Mouse (Mus musculus) hindbrain, embryonic 14.5 days (tissue): ENCODE measurements around the gene Prss30. TPM values are rescaled to one million over a fixed set of nuclear protein-coding genes. Genes with fewer than 3 reads are reported as not detected.

Source experiments
- ATAC-seq: fragments of 200-750 bp; cut with Nextera tagmentation; 2 replicates; pipeline ENCODE4 v1.8.0; 2017; ENCODE audit warnings: moderate number of reproducible peaks, mild to moderate bottlenecking, moderate TSS enrichment, moderate library complexity; ENCODE audit not compliant: low FRiP score
- DNase-seq: peaks from one replicate; pipeline ENCODE4 v3.0.0-alpha.2; 2015; ENCODE audit warnings: low spot score
- H3K27ac ChIP-seq: fragments of 300-500 bp; sonication (generic); 2 replicates; pipeline ENCODE4 v1.5.1; 2014; ENCODE audit warnings: mild to moderate bottlenecking, moderate library complexity
- H3K27me3 ChIP-seq: fragments of 300-500 bp; sonication (generic); 2 replicates; pipeline ENCODE4 v1.6.1; 2014; ENCODE audit warnings: mild to moderate bottlenecking, low read length, mixed read lengths; ENCODE audit not compliant: control insufficient read depth, insufficient read depth
- H3K36me3 ChIP-seq: fragments of 300-500 bp; sonication (generic); replicated peaks from 2 replicates; pipeline ENCODE4 v1.6.1; 2014; ENCODE audit not compliant: control insufficient read depth, insufficient read depth
- H3K4me1 ChIP-seq: fragments of 300-500 bp; sonication (generic); replicated peaks from 2 replicates; pipeline ENCODE4 v1.6.1; 2014; ENCODE audit warnings: antibody characterized with exemption, low read length, mixed read lengths; ENCODE audit not compliant: control insufficient read depth, insufficient read depth
- H3K4me2 ChIP-seq: fragments of 300-500 bp; sonication (generic); replicated peaks from 2 replicates; pipeline ENCODE4 v1.6.1; 2014; ENCODE audit warnings: mild to moderate bottlenecking, moderate library complexity
- H3K4me3 ChIP-seq: fragments of 300-500 bp; sonication (generic); replicated peaks from 2 replicates; pipeline ENCODE4 v1.5.1; 2014; ENCODE audit warnings: mild to moderate bottlenecking, low read length
- H3K9ac ChIP-seq: fragments of 300-500 bp; sonication (generic); 2 replicates; pipeline ENCODE4 v1.6.1; 2014
- H3K9me3 ChIP-seq: fragments of 300-500 bp; sonication (generic); 2 replicates; pipeline ENCODE4 v1.6.1; 2016; ENCODE audit warnings: low read length; ENCODE audit not compliant: control insufficient read depth
- WGBS: fragments of 180-500 bp; shearing (Covaris S2); extraction: QIAGEN DNeasy Blood & Tissue Kit; methylation state at CpG from one replicate; pipeline ENCODE4 v1.1.7; 2014; 5-methylcytosine and 5-hydroxymethylcytosine counted together
- polyA plus RNA-seq: library from polyadenylated mRNA; unstranded; fragments of >200 nt; fragmentation: Nextera tagmentation; extraction: Ambion mirVana; gene quantifications from 2 replicates; pipeline ENCODE4 v1.2.1, GENCODE M21; 2014

The Prss30 gene
- polyA plus RNA-seq, 1 experiment from 2014 or later: not detected

GRCm38 (mm10) chr17:24007391-24007790 is 27.0 kb upstream of the Prss30 start:
- no peaks in the 10 kb centered on the region for H3K36me3 ChIP-seq
- no peaks in the 10 kb centered on the region for H3K27me3 ChIP-seq
- 73% methylated on average over 1 of the region's 1 CpGs for WGBS
- DNase-seq: no peak
- no peaks in the 10 kb centered on the region for H3K9me3 ChIP-seq
- no peak overlapping the region for H3K4me2 ChIP-seq
- no peak overlapping the region for H3K9ac ChIP-seq
- H3K4me1 ChIP-seq: no peaks in the 10 kb centered on the region
- H3K4me3 ChIP-seq: no peak overlapping the region
- ATAC-seq: no peak
- no peak overlapping the region for H3K27ac ChIP-seq

- DNase-seq (no peak), ATAC-seq (no peak)
- Histone ChIP-seq H3K27me3 (no peaks in the 10 kb centered on the region), H3K9ac (no peak overlapping the region), H3K9me3 (no peaks in the 10 kb centered on the region), H3K4me1 (no peaks in the 10 kb centered on the region), H3K4me2 (no peak overlapping the region), H3K27ac (no peak overlapping the region), H3K4me3 (no peak overlapping the region), H3K36me3 (no peaks in the 10 kb centered on the region)
- 61% methylated on average over 2 of the region's 2 CpGs for WGBS
Observed at GRCm38 (mm10) chr17:24006930-24007329, 26.6 kb upstream of the Prss30 start.

GRCm38 (mm10) chr17:24005049-24005448 is 24.7 kb upstream of the Prss30 start:
- Histone ChIP-seq H3K9ac (no peak overlapping the region), H3K4me3 (no peak overlapping the region), H3K9me3 (no peaks in the 10 kb centered on the region), H3K27ac (no peak overlapping the region), H3K27me3 (no peaks in the 10 kb centered on the region), H3K4me1 (no peaks in the 10 kb centered on the region), H3K36me3 (no peaks in the 10 kb centered on the region), H3K4me2 (no peak overlapping the region)
- no peak for ATAC-seq
- 93% methylated on average over 3 of the region's 3 CpGs for WGBS
- DNase-seq: no peak

GRCm38 (mm10) chr17:24004071-24004665 is 23.8 kb upstream of the Prss30 start:
- Histone ChIP-seq H3K4me1 (no peaks in the 10 kb centered on the region), H3K27ac (no peak overlapping the region), H3K36me3 (no peaks in the 10 kb centered on the region), H3K9ac (no peak overlapping the region), H3K4me2 (no peak overlapping the region), H3K4me3 (no peak overlapping the region), H3K9me3 (no peaks in the 10 kb centered on the region), H3K27me3 (no peaks in the 10 kb centered on the region)
- ATAC-seq (no peak), DNase-seq (no peak)
- WGBS: 92% methylated on average over 14 of the region's 14 CpGs

GRCm38 (mm10) chr17:24000404-24000803 is 20.0 kb upstream of the Prss30 start:
- ATAC-seq: no peak
- Histone ChIP-seq H3K4me2 (no peak overlapping the region), H3K27me3 (no peaks in the 10 kb centered on the region), H3K4me1 (no peaks in the 10 kb centered on the region), H3K27ac (no peak overlapping the region), H3K36me3 (no peaks in the 10 kb centered on the region), H3K9ac (no peak overlapping the region), H3K9me3 (no peaks in the 10 kb centered on the region), H3K4me3 (no peak overlapping the region)
- WGBS: 78% methylated on average over 5 of the region's 5 CpGs
- DNase-seq: no peak

- no peaks in the 10 kb centered on the region for H3K36me3 ChIP-seq
- no peak for ATAC-seq
- DNase-seq: no peak
Observed at GRCm38 (mm10) chr17:23998383-23998782, 18.0 kb upstream of the Prss30 start.

GRCm38 (mm10) chr17:23997901-23998300 is 17.5 kb upstream of the Prss30 start, which contains the start of gene Prss22:
TSS of gene Prss22 (minus strand) at chr17:23998100.
- Histone ChIP-seq H3K9ac (no peak within 1 kb of the TSS), H3K36me3 (no peaks in the 10 kb centered on the region), H3K4me2 (no peak within 1 kb of the TSS), H3K9me3 (no peaks in the 10 kb centered on the region), H3K4me1 (peaks cover 4% of the 10 kb centered on the region; the same call in 1 of the 2 replicates), H3K27me3 (no peaks in the 10 kb centered on the region), H3K27ac (no peak within 1 kb of the TSS), H3K4me3 (no peak within 1 kb of the TSS)
- ATAC-seq (no peak), DNase-seq (no peak)
- 65% methylated on average over 2 of the region's 2 CpGs for WGBS

More at GRCm38 (mm10) chr17:23998383-23998782, 18.0 kb upstream of the Prss30 start:
- Histone ChIP-seq H3K4me1 (no peaks in the 10 kb centered on the region), H3K9ac (no peak overlapping the region), H3K4me2 (no peak overlapping the region), H3K27ac (no peak overlapping the region), H3K4me3 (no peak overlapping the region), H3K27me3 (no peaks in the 10 kb centered on the region), H3K9me3 (no peaks in the 10 kb centered on the region)
- 93% methylated on average over 6 of the region's 6 CpGs for WGBS

- Histone ChIP-seq H3K9me3 (no peaks in the 10 kb centered on the region), H3K4me2 (no peak overlapping the region), H3K4me3 (no peak overlapping the region), H3K27ac (no peak overlapping the region), H3K4me1 (peaks cover 5% of the 10 kb centered on the region; the same call in 1 of the 2 replicates), H3K36me3 (no peaks in the 10 kb centered on the region), H3K27me3 (no peaks in the 10 kb centered on the region), H3K9ac (no peak overlapping the region)
- no peak for ATAC-seq
- DNase-seq: no peak
- WGBS: 28% methylated on average over 1 of the region's 1 CpGs
Observed at GRCm38 (mm10) chr17:23995421-23995820, 15.1 kb upstream of the Prss30 start.

GRCm38 (mm10) chr17:23994667-23995066 is 14.3 kb upstream of the Prss30 start:
- no peak overlapping the region for H3K27ac ChIP-seq
- H3K36me3 ChIP-seq: no peaks in the 10 kb centered on the region
- 78% methylated on average over 7 of the region's 7 CpGs for WGBS
- peaks cover 5% of the 10 kb centered on the region; the same call in 1 of the 2 replicates for H3K4me1 ChIP-seq
- DNase-seq: no peak
- H3K27me3 ChIP-seq: no peaks in the 10 kb centered on the region
- H3K4me2 ChIP-seq: no peak overlapping the region
- ATAC-seq: no peak
- H3K9ac ChIP-seq: no peak overlapping the region
- no peak overlapping the region for H3K4me3 ChIP-seq
- H3K9me3 ChIP-seq: no peaks in the 10 kb centered on the region
